Mouse (Mus musculus): Measurements from ENCODE around the gene Dyrk2.

The Dyrk2 gene

DNA sequence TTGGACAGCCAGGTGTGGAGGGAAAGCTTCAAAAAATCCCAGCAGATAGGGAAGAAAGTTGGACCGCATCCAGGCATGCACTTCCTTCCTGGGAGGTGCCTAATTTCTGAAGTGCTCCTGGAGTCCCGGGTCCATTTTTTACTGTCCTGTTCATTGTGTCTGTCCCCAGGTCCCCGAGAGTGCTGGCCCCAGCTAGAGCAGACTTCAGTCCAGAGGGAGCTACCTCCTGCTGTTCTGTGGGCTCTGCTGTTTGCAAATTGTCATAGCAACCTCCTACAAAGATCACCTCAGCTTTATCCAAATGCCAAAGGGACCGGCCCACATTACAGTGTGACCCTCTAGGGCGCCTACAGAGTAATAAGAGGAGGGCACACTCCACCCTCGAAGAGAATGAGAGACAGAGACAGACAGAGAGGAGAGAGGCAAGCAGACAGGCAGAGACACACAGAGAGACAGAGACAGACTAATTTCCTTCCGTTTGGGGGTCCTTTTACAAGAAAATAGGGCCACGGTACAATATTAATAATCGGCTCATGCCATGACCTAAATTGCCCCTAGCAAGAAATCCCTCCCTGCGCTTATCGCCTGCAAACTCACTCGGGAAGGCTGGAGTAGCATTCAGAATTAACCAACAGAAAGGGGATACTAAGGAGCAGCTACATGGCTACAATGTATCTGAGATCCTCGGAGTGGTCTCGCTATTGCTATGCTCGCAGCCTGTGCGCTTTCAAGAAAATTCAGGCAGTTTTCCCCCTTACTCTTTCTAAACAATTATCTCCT lies at the start of gene Dyrk2:
Gene Dyrk2 (minus strand): TSS at position 9 of the 780 bp plus-strand sequence.
- DNase-seq (ENCODE audit: extremely low spot score, low read depth, low spot score) = no peak

GRCm38 (mm10) chr10:118902625-118903024 lies 32.6 kb upstream of the Dyrk2 start:
- DNase-seq (ENCODE audit: extremely low spot score, low read depth, low spot score) = no peak

DNA sequence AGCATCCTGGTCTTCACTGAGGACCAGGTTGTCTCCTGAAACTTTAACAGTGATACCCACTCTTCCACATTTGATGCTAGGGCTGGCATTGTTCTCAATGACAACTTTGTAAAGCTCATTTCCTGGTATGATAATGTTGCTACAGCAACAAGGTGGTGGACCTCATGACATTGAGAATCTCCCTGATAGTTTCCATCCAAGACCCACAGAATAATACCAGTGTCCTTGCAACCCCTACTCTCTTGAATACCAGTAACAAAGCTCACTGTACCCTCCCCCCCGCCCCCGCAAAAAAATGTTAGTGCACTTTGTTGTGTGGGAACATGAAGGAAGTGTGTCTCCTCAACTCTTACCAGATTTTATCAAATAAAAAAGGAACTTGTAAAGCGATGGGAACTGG lies 23.6 kb upstream of the Dyrk2 start:
- no peak for DNase-seq (ENCODE audit: extremely low spot score, low read depth, low spot score)

- DNase-seq (ENCODE audit: extremely low spot score, low read depth, low spot score) = no peak
These were observed 14.1 kb upstream of the Dyrk2 start for GRCm38 (mm10) chr10:118884126-118884525.

DNA sequence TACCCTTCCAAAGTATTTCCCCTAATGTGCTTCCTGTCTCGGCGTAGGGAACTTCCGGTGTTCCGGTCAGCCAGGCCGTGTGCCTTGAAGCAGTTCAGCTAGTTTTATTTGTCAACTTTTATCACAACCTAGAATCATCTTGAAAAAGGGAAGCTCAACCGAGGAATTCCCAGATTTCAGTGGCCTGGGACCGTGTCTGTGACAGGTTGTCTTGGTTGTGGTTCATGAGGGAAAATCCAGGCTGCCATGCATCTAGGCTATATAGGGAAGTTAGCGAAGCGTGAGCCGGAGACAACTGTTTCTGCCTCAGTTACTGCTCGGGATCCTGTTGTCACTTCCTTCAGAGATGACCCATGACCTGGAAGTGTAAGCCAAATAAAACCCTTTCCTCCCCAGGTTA lies 13.3 kb upstream of the Dyrk2 start:
- DNase-seq (ENCODE audit: extremely low spot score, low read depth, low spot score) = no peak

DNA sequence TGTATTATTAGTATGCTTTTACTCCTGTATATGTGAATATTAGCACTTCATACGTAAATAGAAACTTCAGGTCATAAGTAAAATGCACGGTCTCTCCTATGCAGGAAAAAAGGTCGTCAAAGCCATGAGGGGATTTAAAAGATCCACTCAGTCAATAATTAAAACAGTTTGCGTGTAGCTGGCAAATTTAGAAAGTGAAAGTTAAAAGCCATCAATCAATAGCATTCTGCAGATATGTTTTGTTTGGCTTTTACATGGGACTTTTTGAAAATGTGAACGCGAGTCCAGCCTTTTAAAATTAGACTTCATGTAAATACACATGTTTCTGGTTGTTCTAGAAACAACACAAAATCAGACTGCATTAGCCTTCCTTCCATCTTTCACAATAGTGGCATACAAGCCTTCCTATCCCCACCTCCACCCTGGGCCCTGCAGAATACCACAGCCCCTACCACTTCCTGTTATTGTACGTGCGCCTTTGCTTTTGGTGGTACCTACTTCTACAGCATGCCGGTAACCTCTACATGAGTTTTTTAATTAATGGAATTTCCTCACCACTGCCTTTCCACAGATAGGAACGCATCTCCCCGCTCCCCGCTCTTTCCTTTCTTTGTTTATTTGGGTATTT lies 12.4 kb upstream of the Dyrk2 start:
- no peak for DNase-seq (ENCODE audit: extremely low spot score, low read depth, low spot score)

DNA sequence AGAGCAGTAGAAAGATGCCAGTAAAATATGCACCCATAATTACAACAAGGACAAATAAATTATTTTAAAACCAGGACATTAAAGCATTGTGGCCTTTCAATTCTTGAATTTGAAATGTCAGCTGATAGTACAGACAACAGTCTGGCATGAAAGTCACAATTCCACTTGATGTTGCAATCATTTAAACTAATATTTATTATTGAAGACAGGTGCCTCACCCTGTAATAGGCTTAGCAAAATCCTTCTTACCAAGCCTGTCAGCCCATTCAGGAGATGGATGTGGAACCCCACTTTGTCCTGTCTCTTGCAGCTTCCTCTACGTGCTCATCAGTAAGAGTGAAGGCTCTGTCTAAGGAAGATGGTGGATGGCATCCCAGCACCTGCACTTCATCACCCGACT lies 10.8 kb upstream of the Dyrk2 start:
- DNase-seq (ENCODE audit: extremely low spot score, low read depth, low spot score) = no peak

- no peak for DNase-seq (ENCODE audit: extremely low spot score, low read depth, low spot score)
These were observed 2.2 kb upstream of the Dyrk2 start for GRCm38 (mm10) chr10:118872196-118872595.

GRCm38 (mm10) chr10:118869591-118870001 lies 413 bp downstream of the Dyrk2 start:
- DNase-seq (ENCODE audit: extremely low spot score, low read depth, low spot score) = no peak

- no peak for DNase-seq (ENCODE audit: extremely low spot score, low read depth, low spot score)
These were observed 1.1 kb downstream of the Dyrk2 start for GRCm38 (mm10) chr10:118868601-118869590.

DNA sequence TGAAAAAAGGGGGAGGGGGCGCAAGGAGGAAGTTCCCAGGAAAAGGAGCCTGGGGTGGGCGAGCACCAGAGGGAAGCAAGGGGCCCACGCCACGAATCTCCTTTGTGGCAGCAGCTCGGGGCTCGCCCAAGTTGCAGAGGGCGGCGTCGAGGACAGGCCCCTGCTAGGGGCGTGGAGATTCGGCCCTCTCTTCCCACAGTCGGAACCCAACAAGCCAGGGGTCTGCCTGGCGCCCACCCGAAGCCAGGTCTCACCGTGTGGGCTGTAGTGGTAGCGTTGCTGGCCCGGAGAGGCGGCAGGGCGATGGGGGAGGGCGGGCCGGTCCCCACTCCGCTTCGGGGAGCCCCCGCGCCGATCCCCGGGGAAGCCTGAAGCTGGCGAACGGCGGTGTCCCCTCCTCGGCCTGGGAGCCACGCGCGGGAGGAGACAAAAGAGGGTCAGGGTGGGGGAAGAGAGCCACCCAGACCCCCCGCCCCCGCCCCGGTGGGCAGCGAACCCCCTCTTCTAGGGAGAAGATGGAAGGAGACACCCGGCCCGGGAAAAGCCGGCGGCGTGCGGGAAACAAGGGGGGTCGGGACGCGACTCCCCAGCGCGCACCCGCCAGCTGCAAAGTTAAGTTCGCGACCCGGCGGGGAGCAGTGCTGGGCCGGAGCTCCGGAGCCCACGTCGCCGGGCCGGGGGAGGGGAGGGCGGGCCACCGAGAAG lies 2.0 kb downstream of the Dyrk2 start:
- DNase-seq (ENCODE audit: extremely low spot score, low read depth, low spot score) = no peak

GRCm38 (mm10) chr10:118867304-118867895 lies 2.6 kb downstream of the Dyrk2 start:
- no peak for DNase-seq (ENCODE audit: extremely low spot score, low read depth, low spot score)

- DNase-seq (ENCODE audit: extremely low spot score, low read depth, low spot score) = no peak
These were observed 5.0 kb downstream of the Dyrk2 start for GRCm38 (mm10) chr10:118864976-118865375.

DNA sequence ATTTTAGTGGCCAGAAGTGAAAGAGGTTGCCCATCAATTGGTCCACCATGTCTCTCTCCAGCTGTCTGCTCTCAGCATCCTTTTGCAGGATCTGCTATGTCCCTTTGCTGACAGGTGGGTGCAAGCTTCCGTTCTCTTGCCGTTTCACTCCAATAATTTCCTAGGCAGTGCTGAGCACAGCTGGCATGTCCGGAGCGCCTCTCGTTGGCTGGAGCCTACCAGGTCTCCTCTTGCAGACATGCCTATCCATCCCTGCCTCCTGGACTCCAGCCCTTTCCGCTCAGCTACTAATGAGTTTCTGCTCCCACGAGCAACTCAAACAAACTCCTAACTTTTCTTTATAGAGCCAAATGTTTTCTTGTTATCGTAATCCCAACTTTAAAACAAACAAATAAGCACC lies 6.4 kb downstream of the Dyrk2 start:
- DNase-seq (ENCODE audit: extremely low spot score, low read depth, low spot score) = no peak

- DNase-seq (ENCODE audit: extremely low spot score, low read depth, low spot score) = no peak
These were observed 7.8 kb downstream of the Dyrk2 start for GRCm38 (mm10) chr10:118862233-118862632.

GRCm38 (mm10) chr10:118861234-118862025 lies 8.6 kb downstream of the Dyrk2 start:
- DNase-seq (ENCODE audit: extremely low spot score, low read depth, low spot score) = no peak

DNA sequence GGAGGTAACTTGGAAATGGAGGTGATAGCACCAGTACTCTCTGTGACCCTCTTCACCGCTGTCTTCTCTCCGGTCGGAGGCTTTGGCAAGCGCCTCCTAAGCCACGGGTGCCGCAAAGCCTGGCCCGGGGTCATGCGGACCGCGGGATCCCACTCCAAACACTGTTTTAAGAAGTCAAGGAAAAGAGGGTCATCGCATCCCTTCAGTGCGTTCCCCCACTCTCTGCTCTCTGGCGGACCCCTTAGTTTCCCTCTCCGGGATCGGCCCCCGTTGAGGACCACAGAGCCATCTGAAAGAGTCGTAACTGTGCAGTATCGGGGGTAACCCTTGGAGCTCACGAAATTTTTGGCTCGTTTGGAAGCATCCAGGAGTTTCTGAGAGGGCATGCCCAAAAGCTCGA lies 10.4 kb downstream of the Dyrk2 start:
- DNase-seq (ENCODE audit: extremely low spot score, low read depth, low spot score) = no peak

DNA sequence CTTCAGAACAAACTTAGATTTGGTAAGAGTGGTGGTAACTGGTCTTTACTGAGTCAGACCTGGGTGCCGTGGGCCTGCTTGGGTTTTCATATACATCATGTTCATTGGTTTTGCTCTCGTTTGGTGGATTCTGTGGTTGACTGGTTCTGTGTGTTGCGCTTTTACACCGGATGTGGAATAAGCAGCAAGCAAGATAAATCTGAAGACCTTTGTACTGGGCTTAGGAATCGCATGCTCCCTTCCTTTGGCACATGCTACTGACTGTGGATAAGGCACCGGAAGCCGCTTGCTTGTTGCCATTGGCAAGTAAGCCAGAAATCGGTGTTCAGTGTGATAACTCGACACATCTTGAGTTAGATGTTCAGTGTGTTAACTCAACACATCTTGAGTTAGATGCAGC lies 15.4 kb downstream of the Dyrk2 start:
- DNase-seq (ENCODE audit: extremely low spot score, low read depth, low spot score) = no peak

DNA sequence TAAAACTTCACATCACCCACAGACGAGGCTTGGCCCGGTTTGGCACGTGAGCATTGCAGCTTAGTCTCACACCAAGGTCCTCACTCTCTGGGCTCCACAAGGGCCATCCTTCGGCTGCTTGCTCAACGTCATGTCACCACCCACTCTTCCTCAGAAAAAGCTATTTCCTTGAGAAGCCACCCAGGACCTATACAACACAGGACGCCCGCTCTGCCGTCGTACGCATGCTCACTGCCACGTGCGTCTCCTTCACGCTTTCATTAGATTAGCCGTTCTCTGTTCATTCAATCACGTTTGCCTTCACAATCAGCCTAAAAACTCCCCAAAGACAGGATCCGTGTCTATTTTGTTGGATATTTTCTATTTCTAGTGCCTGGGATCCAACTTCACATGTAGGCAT lies 17.5 kb downstream of the Dyrk2 start:
- no peak for DNase-seq (ENCODE audit: extremely low spot score, low read depth, low spot score)

- DNase-seq (ENCODE audit: extremely low spot score, low read depth, low spot score) = no peak
These were observed 21.5 kb downstream of the Dyrk2 start for GRCm38 (mm10) chr10:118848501-118848900.
